Mouse (Mus musculus) Muller cell, postnatal 12 days (primary cell): Measurements from ENCODE around the gene Ift88.
A peak's percentile ranks its signal among the peaks of the same experiment; 100 is the strongest.

Source experiments
- DNase-seq: peaks from one replicate; pipeline ENCODE4 v3.0.0-alpha.2; 2015; ENCODE audit errors: inconsistent ontology term

Ift88 gene

GRCm38 (mm10) chr14:57533214-57533613 lies 109.4 kb downstream of the Ift88 start:
- DNase-seq, result no peak

GRCm38 (mm10) chr14:57533841-57534240 lies 110.0 kb downstream of the Ift88 start:
- DNase-seq, result no peak

- DNase-seq, result peak; percentile 66
Observed at GRCm38 (mm10) chr14:57534346-57534745, 110.5 kb downstream of the Ift88 start.

GRCm38 (mm10) chr14:57534961-57535360 lies 111.1 kb downstream of the Ift88 start:
- DNase-seq, result peak; percentile 80

GRCm38 (mm10) chr14:57535646-57536045 lies 111.8 kb downstream of the Ift88 start:
- DNase-seq, result peak; percentile 73

- no peak for DNase-seq
Observed at GRCm38 (mm10) chr14:57536820-57537219, 113.0 kb downstream of the Ift88 start.

GRCm38 (mm10) chr14:57537261-57538015 lies 113.6 kb downstream of the Ift88 start:
- peak; percentile 89 for DNase-seq

- no peak for DNase-seq
Observed at GRCm38 (mm10) chr14:57540683-57541082, 116.8 kb downstream of the Ift88 start.

GRCm38 (mm10) chr14:57542231-57542630 lies 118.4 kb downstream of the Ift88 start:
- DNase-seq, result no peak

- DNase-seq, result no peak
Observed at GRCm38 (mm10) chr14:57543420-57544039, 119.7 kb downstream of the Ift88 start.

- DNase-seq, result no peak
Observed at GRCm38 (mm10) chr14:57545526-57545925, 121.7 kb downstream of the Ift88 start.

GRCm38 (mm10) chr14:57546131-57546530 lies 122.3 kb downstream of the Ift88 start:
- DNase-seq, result no peak

- DNase-seq, result no peak
Observed at GRCm38 (mm10) chr14:57546557-57547021, 122.7 kb downstream of the Ift88 start.

GRCm38 (mm10) chr14:57547062-57547461 lies 123.2 kb downstream of the Ift88 start:
- no peak for DNase-seq

GRCm38 (mm10) chr14:57552945-57553344 lies 129.1 kb downstream of the Ift88 start:
- no peak for DNase-seq

- DNase-seq, result no peak
Observed at GRCm38 (mm10) chr14:57554434-57554833, 130.6 kb downstream of the Ift88 start.

- no peak for DNase-seq
Observed at GRCm38 (mm10) chr14:57555471-57556070, 131.7 kb downstream of the Ift88 start.

- DNase-seq, result no peak
Observed at GRCm38 (mm10) chr14:57556922-57557321, 133.1 kb downstream of the Ift88 start.

- no peak for DNase-seq
Observed at GRCm38 (mm10) chr14:57565626-57566025, 141.8 kb downstream of the Ift88 start.
